Mouse (Mus musculus) liver, embryonic 13.5 days (tissue): Measurements from ENCODE around the gene Slc43a1. TPM values are rescaled to one million over a fixed set of nuclear protein-coding genes. Genes with fewer than 3 reads are reported as not detected.

Source experiments
- ATAC-seq: fragments of 200-750 bp; cut with Nextera tagmentation; 2 replicates; pipeline ENCODE4 v1.8.0; 2017; ENCODE audit warnings: low read depth, mild to moderate bottlenecking, moderate number of reproducible peaks, moderate library complexity
- DNase-seq: peaks from one replicate; pipeline ENCODE4 v3.0.0; 2022
- H3K27ac ChIP-seq: fragments of 300-500 bp; sonication (generic); 2 replicates; pipeline ENCODE4 v1.5.1; 2015; ENCODE audit warnings: moderate library complexity, mild to moderate bottlenecking, inconsistent platforms
- H3K27me3 ChIP-seq: fragments of 300-500 bp; sonication (generic); 2 replicates; pipeline ENCODE4 v1.6.1; 2015; ENCODE audit warnings: mild to moderate bottlenecking, inconsistent platforms
- H3K36me3 ChIP-seq: fragments of 300-500 bp; sonication (generic); 2 replicates; pipeline ENCODE4 v1.6.1; 2015; ENCODE audit warnings: mild to moderate bottlenecking, inconsistent platforms
- H3K4me1 ChIP-seq: fragments of 300-500 bp; sonication (generic); replicated peaks from 2 replicates; pipeline ENCODE4 v1.6.1; 2015; ENCODE audit warnings: inconsistent platforms
- H3K4me2 ChIP-seq: fragments of 300-500 bp; sonication (generic); 2 replicates; pipeline ENCODE4 v1.6.1; 2015; ENCODE audit warnings: inconsistent platforms, mild to moderate bottlenecking, moderate library complexity
- H3K4me3 ChIP-seq: fragments of 300-500 bp; sonication (generic); replicated peaks from 2 replicates; pipeline ENCODE4 v1.5.1; 2015; ENCODE audit warnings: mild to moderate bottlenecking, inconsistent platforms
- H3K9ac ChIP-seq: fragments of 300-500 bp; sonication (generic); 2 replicates; pipeline ENCODE4 v1.6.1; 2015; ENCODE audit warnings: mild to moderate bottlenecking, inconsistent platforms
- H3K9me3 ChIP-seq: fragments of 300-500 bp; sonication (generic); replicated peaks from 2 replicates; pipeline ENCODE4 v1.6.1; 2016; ENCODE audit warnings: inconsistent platforms
- WGBS: fragments of 180-500 bp; shearing (Covaris S2); methylation state at CpG from one replicate; pipeline ENCODE4 v1.1.7; 2015; ENCODE audit not compliant: insufficient replicate concordance; 5-methylcytosine and 5-hydroxymethylcytosine counted together
- polyA plus RNA-seq: library from polyadenylated mRNA; unstranded; fragments of >200 nt; fragmentation: Nextera tagmentation; extraction: Ambion mirVana; gene quantifications from 2 replicates; pipeline ENCODE4 v1.2.1, GENCODE M21; 2015

Slc43a1 gene
- polyA plus RNA-seq, 1 experiment from 2014 or later: 138 TPM

- no peak overlapping the region for H3K4me2 ChIP-seq
- WGBS: 64% methylated on average over 5 of the region's 5 CpGs
- peaks cover 93% of the 10 kb centered on the region for H3K36me3 ChIP-seq
- no peak overlapping the region for H3K4me3 ChIP-seq
- ATAC-seq (no peak), DNase-seq (no peak)
- H3K27me3 ChIP-seq: no peaks in the 10 kb centered on the region
- no peak overlapping the region for H3K9ac ChIP-seq
- peaks cover 87% of the 10 kb centered on the region for H3K4me1 ChIP-seq
- H3K27ac ChIP-seq: peak overlapping the region; percentile 6; the same call in 1 of the 2 replicates
- H3K9me3 ChIP-seq: no peaks in the 10 kb centered on the region; the same call in 1 of the 2 replicates
Observed at GRCm38 (mm10) chr2:84806546-84806945, 32.1 kb upstream of the Slc43a1 start.

GRCm38 (mm10) chr2:84809330-84809729, 29.3 kb upstream of the Slc43a1 start:
- Histone ChIP-seq H3K4me1 (peaks cover 89% of the 10 kb centered on the region), H3K4me3 (no peak overlapping the region), H3K4me2 (no peak overlapping the region), H3K9ac (0 out of 2 replicates have a peak overlapping the region, but pooled peaks have one; percentile 44), H3K9me3 (no peaks in the 10 kb centered on the region; the same call in 1 of the 2 replicates), H3K27ac (peak overlapping the region; percentile 77), H3K27me3 (no peaks in the 10 kb centered on the region), H3K36me3 (peaks cover 66% of the 10 kb centered on the region)
- DNase-seq (no peak), ATAC-seq (no peak)

GRCm38 (mm10) chr2:84810526-84810885, 28.1 kb upstream of the Slc43a1 start:
- Histone ChIP-seq H3K4me1 (peaks cover 91% of the 10 kb centered on the region), H3K27ac (peak overlapping the region; percentile 98), H3K9me3 (no peaks in the 10 kb centered on the region; the same call in 1 of the 2 replicates), H3K27me3 (peaks cover 5% of the 10 kb centered on the region), H3K4me3 (peak overlapping the region; percentile 14; the same call in 1 of the 2 replicates), H3K4me2 (peak overlapping the region; percentile 75), H3K36me3 (peaks cover 54% of the 10 kb centered on the region), H3K9ac (peak overlapping the region; percentile 62)
- WGBS: 65% methylated on average over 6 of the region's 6 CpGs
- DNase-seq (no peak), ATAC-seq (no peak)

DNA sequence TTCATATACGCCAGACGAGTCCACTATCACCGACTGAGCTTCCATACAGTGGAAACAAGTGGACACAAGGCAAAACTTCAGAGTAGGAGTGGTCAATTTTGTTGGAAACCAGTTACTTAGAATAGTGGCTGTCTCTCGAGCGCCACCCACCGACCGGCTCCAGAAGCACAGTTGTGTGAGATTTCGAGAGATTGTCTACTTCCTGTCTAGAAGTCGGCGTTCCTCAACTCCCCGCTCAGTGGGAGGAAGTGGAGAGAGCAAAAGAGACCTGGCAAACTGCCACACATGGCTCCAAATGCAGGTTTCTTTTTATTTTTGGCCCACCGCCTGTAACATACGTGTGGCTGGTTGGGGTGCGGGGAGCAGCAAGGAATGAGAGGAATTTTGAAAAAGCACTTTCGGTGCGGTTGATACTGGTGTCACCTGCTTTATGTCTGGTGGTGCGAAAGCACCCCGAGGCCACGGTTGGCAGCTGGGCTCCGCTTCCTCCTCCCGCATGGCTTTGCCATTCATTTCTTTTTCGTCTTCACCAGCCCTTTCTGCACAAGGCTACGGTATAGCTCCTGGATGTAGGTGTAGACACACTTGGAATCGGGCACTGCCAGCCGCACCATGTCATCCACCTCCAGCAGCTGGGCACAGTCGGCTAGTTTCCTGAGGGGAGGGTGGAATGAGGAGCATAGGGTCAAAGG, 27.6 kb upstream of the Slc43a1 start:
- ATAC-seq: peak; percentile 4; the same call in 1 of the 2 replicates
- peaks cover 88% of the 10 kb centered on the region for H3K4me1 ChIP-seq
- peaks cover 10% of the 10 kb centered on the region for H3K27me3 ChIP-seq
- peak overlapping the region; percentile 75 for H3K4me2 ChIP-seq
- peak; percentile 84 for DNase-seq
- H3K27ac ChIP-seq: peak overlapping the region; percentile 98
- no peaks in the 10 kb centered on the region; the same call in 1 of the 2 replicates for H3K9me3 ChIP-seq
- WGBS: 25% methylated on average over 26 of the region's 26 CpGs
- H3K36me3 ChIP-seq: peaks cover 49% of the 10 kb centered on the region
- H3K9ac ChIP-seq: peak overlapping the region; percentile 75
- H3K4me3 ChIP-seq: peak overlapping the region; percentile 37

DNA sequence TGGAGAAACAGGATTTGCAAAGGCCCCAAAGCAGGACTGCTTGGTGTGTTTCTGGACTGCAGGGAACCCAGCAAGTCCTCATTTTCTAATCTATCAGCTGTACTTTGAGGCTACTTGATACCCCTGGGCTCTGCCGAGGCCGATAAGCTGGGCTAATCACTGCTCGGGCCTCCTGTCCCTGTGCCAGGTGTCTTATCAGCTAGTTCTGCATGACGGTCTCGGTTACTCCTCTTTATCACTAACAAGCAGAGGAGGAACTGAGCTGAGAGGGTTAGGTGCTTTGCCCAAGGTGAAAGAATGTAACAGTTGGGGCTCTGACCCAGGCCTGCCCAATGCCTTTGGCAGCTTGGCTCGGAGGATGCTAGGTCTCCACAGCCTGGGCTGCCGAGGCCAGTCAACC, 26.8 kb upstream of the Slc43a1 start:
- Histone ChIP-seq H3K27me3 (peaks cover 18% of the 10 kb centered on the region), H3K36me3 (peaks cover 40% of the 10 kb centered on the region), H3K4me1 (peaks cover 79% of the 10 kb centered on the region), H3K9ac (peak overlapping the region; percentile 76), H3K27ac (peak overlapping the region; percentile 98), H3K4me3 (peak overlapping the region; percentile 41), H3K4me2 (peak overlapping the region; percentile 75), H3K9me3 (no peaks in the 10 kb centered on the region; the same call in 1 of the 2 replicates)
- DNase-seq (peak; percentile 94), ATAC-seq (peak; percentile 97)
- 16% methylated on average over 7 of the region's 7 CpGs for WGBS

- ATAC-seq: no peak
- Histone ChIP-seq H3K4me2 (peak overlapping the region; percentile 75), H3K36me3 (peaks cover 34% of the 10 kb centered on the region), H3K27me3 (peaks cover 24% of the 10 kb centered on the region), H3K4me1 (peaks cover 74% of the 10 kb centered on the region), H3K9me3 (no peaks in the 10 kb centered on the region; the same call in 1 of the 2 replicates), H3K9ac (peak overlapping the region; percentile 76), H3K4me3 (peak overlapping the region; percentile 41), H3K27ac (peak overlapping the region; percentile 98)
- DNase-seq: peak; percentile 16
- 65% methylated on average over 6 of the region's 6 CpGs for whole genome bisulfite sequencing
Observed at GRCm38 (mm10) chr2:84812676-84813075, 26.0 kb upstream of the Slc43a1 start.

DNA sequence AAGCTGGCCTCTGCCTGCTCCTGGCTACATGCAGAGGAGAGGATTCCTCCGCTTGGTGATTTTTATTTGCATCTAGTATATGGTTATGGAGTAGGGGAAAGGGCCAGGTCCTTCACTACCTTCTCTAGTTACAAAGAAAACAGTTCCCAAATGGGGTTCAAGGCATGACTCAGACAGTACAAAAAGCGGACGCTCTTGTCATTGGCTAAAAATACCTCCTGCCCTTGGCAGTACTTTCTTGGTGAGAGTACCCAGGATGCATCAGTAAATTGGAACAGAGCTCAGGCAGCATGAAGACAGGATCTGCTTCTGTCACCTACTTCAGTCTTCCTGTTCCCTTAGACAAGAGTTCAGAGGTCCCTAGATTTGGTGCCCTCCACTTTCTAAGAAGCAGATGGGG, 18.8 kb upstream of the Slc43a1 start:
- Histone ChIP-seq H3K4me1 (peaks cover 31% of the 10 kb centered on the region), H3K4me3 (no peak overlapping the region), H3K36me3 (no peaks in the 10 kb centered on the region), H3K9ac (no peak overlapping the region), H3K9me3 (no peaks in the 10 kb centered on the region; the same call in 1 of the 2 replicates), H3K27me3 (peaks cover 82% of the 10 kb centered on the region), H3K27ac (no peak overlapping the region), H3K4me2 (no peak overlapping the region)
- 38% methylated on average over 3 of the region's 3 CpGs for WGBS
- no peak for ATAC-seq
- no peak for DNase-seq

GRCm38 (mm10) chr2:84822552-84822951, 16.1 kb upstream of the Slc43a1 start, which contains the start of gene Smtnl1:
Smtnl1 (minus strand) TSS chr2:84822652.
- Histone ChIP-seq H3K27ac (no peak within 1 kb of the TSS), H3K27me3 (peaks cover 60% of the 10 kb centered on the region), H3K9ac (no peak within 1 kb of the TSS), H3K4me2 (no peak within 1 kb of the TSS), H3K4me1 (peaks cover 31% of the 10 kb centered on the region), H3K9me3 (no peaks in the 10 kb centered on the region), H3K4me3 (no peak within 1 kb of the TSS), H3K36me3 (no peaks in the 10 kb centered on the region)
- 40% methylated on average over 13 of the region's 13 CpGs for WGBS
- ATAC-seq (no peak), DNase-seq (no peak)

DNA sequence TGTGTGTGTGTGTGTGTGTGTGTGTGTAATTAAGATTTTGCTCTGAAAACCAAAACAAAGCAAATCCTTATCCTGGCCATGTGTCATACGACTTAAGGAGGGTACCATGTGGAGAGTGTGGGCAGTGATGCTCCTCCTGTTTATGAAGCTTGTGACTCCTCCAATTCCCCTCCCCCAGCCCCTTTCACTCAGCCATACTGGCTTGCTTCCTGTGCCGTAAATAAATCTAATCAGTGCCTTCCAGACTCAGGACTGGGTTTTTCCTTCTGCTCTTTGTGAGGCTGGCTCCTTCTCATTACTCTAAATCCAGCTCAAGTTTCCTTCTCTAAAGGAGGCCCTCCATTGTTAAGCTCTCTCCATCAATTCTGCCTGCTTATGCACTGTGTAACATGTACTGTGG, 15.4 kb upstream of the Slc43a1 start:
- H3K9me3 ChIP-seq: no peaks in the 10 kb centered on the region
- H3K4me1 ChIP-seq: peaks cover 32% of the 10 kb centered on the region
- peaks cover 59% of the 10 kb centered on the region for H3K27me3 ChIP-seq
- H3K4me3 ChIP-seq: no peak overlapping the region
- H3K27ac ChIP-seq: no peak overlapping the region
- DNase-seq: no peak
- ATAC-seq: no peak
- WGBS: 5% methylated on average over 2 of the region's 2 CpGs
- no peak overlapping the region for H3K4me2 ChIP-seq
- H3K36me3 ChIP-seq: peaks cover under 1% of the 10 kb centered on the region; the same call in 1 of the 2 replicates
- no peak overlapping the region for H3K9ac ChIP-seq

GRCm38 (mm10) chr2:84826488-84827282, 12.0 kb upstream of the Slc43a1 start, which contains the start of gene Timm10:
Timm10 (plus strand) TSS chr2:84826997.
- ATAC-seq: peak; percentile 77
- H3K36me3 ChIP-seq: peaks cover 28% of the 10 kb centered on the region
- H3K4me1 ChIP-seq: peaks cover 51% of the 10 kb centered on the region
- H3K4me2 ChIP-seq: peak within 1 kb of the TSS; percentile 94
- peak within 1 kb of the TSS; percentile 92 for H3K27ac ChIP-seq
- no peaks in the 10 kb centered on the region for H3K9me3 ChIP-seq
- H3K27me3 ChIP-seq: peaks cover 25% of the 10 kb centered on the region
- under 1% methylated on average over 34 of the region's 34 CpGs for WGBS
- peak within 1 kb of the TSS; percentile 79 for H3K9ac ChIP-seq
- H3K4me3 ChIP-seq: peak within 1 kb of the TSS; percentile 74
- DNase-seq: peak; percentile 85

- Histone ChIP-seq H3K36me3 (peaks cover 28% of the 10 kb centered on the region), H3K4me2 (peak overlapping the region; percentile 94), H3K27me3 (peaks cover 18% of the 10 kb centered on the region), H3K9ac (peak overlapping the region; percentile 79), H3K9me3 (no peaks in the 10 kb centered on the region), H3K4me1 (peaks cover 56% of the 10 kb centered on the region), H3K4me3 (peak overlapping the region; percentile 74), H3K27ac (peak overlapping the region; percentile 92)
- peak; percentile 83 for ATAC-seq
- WGBS: under 1% methylated on average over 29 of the region's 29 CpGs
- DNase-seq: peak; percentile 57
Observed at GRCm38 (mm10) chr2:84827283-84827920, 11.2 kb upstream of the Slc43a1 start.
